Mouse (Mus musculus): ENCODE data around the gene Fbp1. TPM values are rescaled to one million over a fixed set of nuclear protein-coding genes. Genes with fewer than 3 reads are reported as not detected.
"Not testable (repeated sequence)": the region's sequence is repeated elsewhere in the genome, so short reads cannot be mapped to it uniquely, and the experiment has no call there.

Gene Fbp1
- polyA plus RNA-seq, 1 experiment from 2014 or later, result 0.80 TPM

DNA sequence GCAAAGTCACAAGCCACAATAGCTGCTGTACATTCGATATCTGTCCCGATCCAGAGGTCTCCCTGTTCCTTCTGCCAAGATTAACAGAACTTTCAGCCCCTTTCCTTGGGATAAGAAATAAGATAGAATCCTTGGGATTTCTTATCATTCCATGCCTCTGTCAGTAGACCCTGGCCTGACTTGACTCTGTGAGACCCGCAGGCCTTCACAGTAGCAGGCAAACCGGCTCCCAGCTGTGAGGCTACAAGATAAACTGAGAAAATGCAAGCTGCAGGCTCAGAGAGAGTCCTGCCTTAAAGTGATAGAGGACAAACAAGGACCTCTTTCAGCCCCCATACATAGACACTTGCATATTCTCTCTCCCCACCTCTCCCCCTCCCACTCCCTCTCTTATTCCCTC, 54.7 kb downstream of the Fbp1 start:
- 46% methylated on average over 4 of the region's 4 CpGs for WGBS
- H3K4me2 ChIP-seq, result no peak overlapping the region
- ATAC-seq (ENCODE audit: insufficient number of reproducible peaks, insufficient read depth, low FRiP score, low TSS enrichment, low read depth), result no peak
- no peak overlapping the region for H3K27ac ChIP-seq
- no peaks in the 10 kb centered on the region for H3K27me3 ChIP-seq
- H3K36me3 ChIP-seq, result no peaks in the 10 kb centered on the region
- H3K9me3 ChIP-seq, result no peaks in the 10 kb centered on the region
- H3K4me3 ChIP-seq (replicated peaks), result no peak overlapping the region
- H3K4me1 ChIP-seq (replicated peaks), result no peaks in the 10 kb centered on the region
- no peak overlapping the region for H3K9ac ChIP-seq (replicated peaks)

DNA sequence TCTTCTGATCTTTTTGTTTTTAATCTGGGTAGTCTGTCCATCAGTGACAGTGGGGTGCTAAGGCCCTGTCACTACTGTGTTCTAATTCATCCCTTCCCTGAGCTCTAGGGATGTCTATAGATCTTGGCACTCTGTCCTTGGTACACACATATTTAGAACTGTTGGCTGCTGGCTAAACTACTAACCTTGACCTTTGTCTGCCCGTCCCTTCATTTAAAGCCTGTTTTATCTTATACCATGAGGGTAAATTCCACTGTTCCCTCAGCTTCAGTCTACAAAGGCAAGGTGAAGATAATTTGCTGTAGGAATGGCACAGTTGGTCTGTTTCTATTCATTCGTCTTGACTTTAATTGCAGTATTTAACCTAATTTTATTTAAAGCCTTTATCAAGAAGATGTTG, 55.8 kb downstream of the Fbp1 start:
- no peak overlapping the region for H3K4me3 ChIP-seq (replicated peaks)
- H3K36me3 ChIP-seq, result no peaks in the 10 kb centered on the region
- no peak for ATAC-seq (ENCODE audit: insufficient number of reproducible peaks, insufficient read depth, low FRiP score, low TSS enrichment, low read depth)
- 77% methylated on average over 2 of the region's 2 CpGs for WGBS
- H3K4me1 ChIP-seq (replicated peaks), result no peaks in the 10 kb centered on the region
- H3K9me3 ChIP-seq, result no peaks in the 10 kb centered on the region
- H3K4me2 ChIP-seq, result no peak overlapping the region
- H3K27ac ChIP-seq, result no peak overlapping the region
- no peak overlapping the region for H3K9ac ChIP-seq (replicated peaks)
- H3K27me3 ChIP-seq, result no peaks in the 10 kb centered on the region

DNA sequence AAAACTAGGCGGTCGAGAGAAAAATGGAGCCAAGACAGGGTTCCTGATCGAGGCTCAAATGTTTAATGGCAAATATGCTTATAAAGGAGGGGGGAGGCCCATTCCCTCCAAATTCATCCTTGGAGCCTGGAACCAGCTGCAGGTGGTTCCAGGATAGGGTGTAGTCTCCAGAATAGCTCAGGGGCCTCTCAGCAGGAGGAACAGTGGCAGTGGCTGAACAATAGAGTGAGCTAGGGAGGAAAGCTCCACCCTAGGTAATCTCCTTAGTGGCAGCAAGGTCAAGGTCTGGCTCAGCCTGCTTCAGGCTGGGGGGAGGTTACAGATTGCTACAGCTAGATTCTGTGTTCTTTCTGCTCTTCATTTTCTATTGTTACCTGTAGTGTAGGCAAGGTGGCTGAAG, 72.4 kb downstream of the Fbp1 start:
- 91% methylated on average over 3 of the region's 3 CpGs for WGBS

More for the DNA sequence above, 72.4 kb downstream of the Fbp1 start:
- H3K36me3 ChIP-seq; H3K27ac ChIP-seq; H3K27me3 ChIP-seq; H3K4me1 ChIP-seq (replicated peaks); H3K4me2 ChIP-seq; H3K4me3 ChIP-seq (replicated peaks); H3K9ac ChIP-seq (replicated peaks); ATAC-seq (ENCODE audit: insufficient number of reproducible peaks, insufficient read depth, low FRiP score, low TSS enrichment, low read depth); H3K9me3 ChIP-seq: not testable (repeated sequence)

Other genes starting within 250 kb of the Fbp1 start
- gene Platr25, start 127.6 kb downstream of the Fbp1 start, polyA plus RNA-seq (2016; fragmentation: Nextera tagmentation; extraction: Ambion mirVana), result 38.5 and 45.0 TPM in 2 replicates
- gene Gm5141, start 102.5 kb downstream of the Fbp1 start, polyA plus RNA-seq (2016; fragmentation: Nextera tagmentation; extraction: Ambion mirVana), result 15.6 and 16.4 TPM in 2 replicates
- gene Fbp2, start 29.9 kb downstream of the Fbp1 start, polyA plus RNA-seq (2016; fragmentation: Nextera tagmentation; extraction: Ambion mirVana), result 0.73 and 1.1 TPM in 2 replicates
- gene 2010111I01Rik, start 76.6 kb upstream of the Fbp1 start, polyA plus RNA-seq (2016; fragmentation: Nextera tagmentation; extraction: Ambion mirVana), result 200 and 207 TPM in 2 replicates